ENCODE assay signal across 19 mouse cellular contexts in genomic region chr17:26606516-26606915, GRCm38 (mm10). TPM values are rescaled to one million over a fixed set of nuclear protein-coding genes. Genes with fewer than 3 reads are reported as not detected.
A peak's percentile ranks its signal among the peaks of the same experiment; 100 is the strongest.
DNase-seq lines count a peak whose midpoint lies in the region; ATAC-seq and TF ChIP-seq lines count a peak whose summit lies in the region.
"Had no signal": no experiment of that assay in that cellular context is flagged by ENCODE, and none has a peak within 500 bp of the region (broad histone marks: within the 10 kb centered on the region; RNA-seq: fewer than 3 reads in every experiment).

No protein-coding gene starts in this region.

- no peak for ATAC-seq in liver, embryonic 11.5 days (replicated peaks; ENCODE audit: low FRiP score)
- ATAC-seq: forebrain, embryonic 16.5 days; hindbrain, postnatal 0 days; intestine, embryonic 16.5 days; lung, postnatal 0 days had no signal

- H3K4me2 ChIP-seq in liver, embryonic 11.5 days, result no peak overlapping the region
- H3K4me2 ChIP-seq: midbrain, embryonic 12.5 days had no signal

- H3K9me3 ChIP-seq in liver, embryonic 11.5 days (ENCODE audit: control insufficient read depth, low read length), result no peaks in the 10 kb centered on the region
- H3K9me3 ChIP-seq: embryonic facial prominence, embryonic 10.5 days; forebrain, embryonic 10.5 days; G1E; midbrain, embryonic 12.5 days had no signal

- DNase-seq in gastrocnemius, postnatal 25 days, result peak; percentile 61
- no peak for DNase-seq in gastrocnemius, postnatal 4 days (ENCODE audit: low spot score in 2 of 2)
- peak; percentile 87 for DNase-seq in liver, adult 2 months (ENCODE audit: extremely low read depth, low read depth, low spot score)
- no peak for DNase-seq in liver, embryonic 11.5 days (ENCODE audit: low spot score)
- peak; percentile 78 for DNase-seq in skeletal muscle tissue, adult 2 months (ENCODE audit: low read depth, low spot score)
- no peak for DNase-seq in cerebellum, postnatal 4 days (ENCODE audit: low spot score in 2 of 2)
- DNase-seq: adrenal gland, postnatal 14 days; cerebellum, adult 9-11 months had no signal

- H3K36me3 ChIP-seq in liver, adult 2 months (ENCODE audit: control insufficient read depth, insufficient read depth, low read length), result no peaks in the 10 kb centered on the region; the same call in 1 of the 2 replicates
- H3K36me3 ChIP-seq in liver, embryonic 11.5 days (ENCODE audit: control insufficient read depth, insufficient read depth, low read length), result peaks cover 14% of the 10 kb centered on the region

- no peak overlapping the region for H3K9ac ChIP-seq in liver, adult 2 months (ENCODE audit: low read depth, low read length)
- no peak overlapping the region for H3K9ac ChIP-seq in liver, embryonic 11.5 days (ENCODE audit: low read depth, low read length)
- H3K9ac ChIP-seq: midbrain, embryonic 12.5 days had no signal

- no peaks in the 10 kb centered on the region for H3K27me3 ChIP-seq in liver, adult 2 months (ENCODE audit: control insufficient read depth, insufficient read depth, low read length)
- no peaks in the 10 kb centered on the region for H3K27me3 ChIP-seq in liver, embryonic 11.5 days (replicated peaks; ENCODE audit: control insufficient read depth, insufficient read depth, low read length)
- H3K27me3 ChIP-seq: CH12.LX; midbrain, embryonic 12.5 days; Patski had no signal

- H3K4me1 ChIP-seq in liver, adult 2 months (ENCODE audit: control insufficient read depth, insufficient read depth, low read length), result peaks cover 37% of the 10 kb centered on the region
- H3K4me1 ChIP-seq in liver, embryonic 11.5 days (replicated peaks; ENCODE audit: control insufficient read depth, insufficient read depth, low read length), result peaks cover 7% of the 10 kb centered on the region
- H3K4me1 ChIP-seq in embryonic fibroblast, embryonic 13.5 days (ENCODE audit: control insufficient read depth, insufficient read depth, low read length), result peaks cover 45% of the 10 kb centered on the region

- H3K79me2 ChIP-seq in liver, adult 2 months (ENCODE audit: control insufficient read depth, insufficient read depth, low read length), result peaks cover 29% of the 10 kb centered on the region; the same call in 1 of the 2 replicates

- no peak for TF ChIP-seq CTCF in liver, adult 2 months (IDR thresholded peaks at IDR 0.05; ENCODE audit: low read depth, low read length)
- no peak for TF ChIP-seq CTCF in embryonic fibroblast, embryonic 13.5 days (IDR thresholded peaks at IDR 0.05; ENCODE audit: borderline replicate concordance, insufficient read depth, low read length)

- TF ChIP-seq POLR2A in liver, adult 2 months (IDR thresholded peaks at IDR 0.05; ENCODE audit: extremely low read depth, insufficient read depth, low read length), result no peak
- no peak for TF ChIP-seq POLR2A in embryonic fibroblast, embryonic 13.5 days (IDR thresholded peaks at IDR 0.05; ENCODE audit: low read depth, low read length)

- no peak overlapping the region for H3K4me3 ChIP-seq in liver, adult 2 months (ENCODE audit: insufficient read depth, low read depth, low read length)
- no peak overlapping the region for H3K4me3 ChIP-seq in liver, embryonic 11.5 days (ENCODE audit: low read depth, low read length)
- H3K4me3 ChIP-seq in embryonic fibroblast, embryonic 13.5 days (ENCODE audit: insufficient read depth, low read length), result no peak overlapping the region
- H3K4me3 ChIP-seq: embryonic facial prominence, embryonic 10.5 days; forebrain, embryonic 10.5 days; midbrain, embryonic 12.5 days had no signal

- WGBS in liver, adult 2 months, result 20% methylated on average over 2 of the region's 2 CpGs
- 75% methylated on average over 2 of the region's 2 CpGs for WGBS in liver, embryonic 11.5 days

- H3K27ac ChIP-seq in liver, adult 2 months (replicated peaks; ENCODE audit: insufficient read depth, low read depth, low read length), result peak overlapping the region; percentile 56
- no peak overlapping the region for H3K27ac ChIP-seq in liver, embryonic 11.5 days (ENCODE audit: low read depth, low read length)
- H3K27ac ChIP-seq in embryonic fibroblast, embryonic 13.5 days (ENCODE audit: insufficient read depth, low read length), result peak overlapping the region; percentile 76; the same call in 1 of the 2 replicates
- H3K27ac ChIP-seq: embryonic facial prominence, embryonic 10.5 days; forebrain, embryonic 10.5 days; hindbrain, postnatal 0 days; midbrain, embryonic 12.5 days had no signal

RNA-seq across cellular contexts. Expression of gene Dusp1, which starts 44.6 kb away (rescaled TPM):
- total RNA-seq in gastrocnemius, postnatal 25 days (2021), result 10 to 100 TPM; 49.2 to 82.2 TPM
- 10 to 100 TPM; 33.6 to 42.9 TPM for total RNA-seq in gastrocnemius, postnatal 4 days (2021)
- total RNA-seq in liver, adult 2 months (2014; rRNA removed), result 10.5 and 10.7 TPM in 2 replicates
- 22.2 and 40.0 TPM in 2 replicates for polyA plus RNA-seq in liver, adult 2 months (2012; rRNA removed)
- polyA plus RNA-seq in liver, embryonic 11.5 days (2014; fragmentation: Nextera tagmentation; extraction: Ambion mirVana), result 18.6 and 22.7 TPM in 2 replicates
- 36.3 and 60.1 TPM in 2 replicates for polyA plus RNA-seq in embryonic fibroblast, embryonic 13.5 days (2011; ENCODE audit: insufficient read length, low read depth, missing spikeins)

RNA-seq across cellular contexts. Expression of gene Ergic1, which starts 45.2 kb away (rescaled TPM):
- 10 to 100 TPM; 52.0 to 61.0 TPM for total RNA-seq in gastrocnemius, postnatal 25 days (2021)
- total RNA-seq in gastrocnemius, postnatal 4 days (2021), result 100 to 1,000 TPM; 150 to 167 TPM
- 30.7 and 34.6 TPM in 2 replicates for total RNA-seq in liver, adult 2 months (2014; rRNA removed)
- 93.3 and 106 TPM in 2 replicates for polyA plus RNA-seq in liver, adult 2 months (2012; rRNA removed)
- 89.5 and 96.1 TPM in 2 replicates for polyA plus RNA-seq in liver, embryonic 11.5 days (2014; fragmentation: Nextera tagmentation; extraction: Ambion mirVana)
- 376 and 420 TPM in 2 replicates for polyA plus RNA-seq in embryonic fibroblast, embryonic 13.5 days (2011; ENCODE audit: insufficient read length, low read depth, missing spikeins)

RNA-seq across cellular contexts. Expression of gene Atp6v0e, which starts 56.5 kb away (rescaled TPM):
- total RNA-seq in gastrocnemius, postnatal 25 days (2021), result 10 to 100 TPM; 29.7 to 43.1 TPM
- 10 to 100 TPM; 54.0 to 54.7 TPM for total RNA-seq in gastrocnemius, postnatal 4 days (2021)
- total RNA-seq in liver, adult 2 months (2014; rRNA removed), result 104 and 108 TPM in 2 replicates
- polyA plus RNA-seq in liver, adult 2 months (2012; rRNA removed), result 122 and 131 TPM in 2 replicates
- 244 and 245 TPM in 2 replicates for polyA plus RNA-seq in liver, embryonic 11.5 days (2014; fragmentation: Nextera tagmentation; extraction: Ambion mirVana)
- polyA plus RNA-seq in embryonic fibroblast, embryonic 13.5 days (2011; ENCODE audit: insufficient read length, low read depth, missing spikeins), result 174 and 192 TPM in 2 replicates

Comparison
In these comparisons a context has a peak if more than half of its experiments do, and no peak if none do; other contexts are left out.
1. DNase-seq: peak in gastrocnemius, postnatal 25 days (single experiment), liver, adult 2 months (single experiment) and skeletal muscle tissue, adult 2 months (single experiment); none in gastrocnemius, postnatal 4 days (0 of 2), liver, embryonic 11.5 days (single experiment) and cerebellum, postnatal 4 days (0 of 2).